Mouse (Mus musculus) neural tube, embryonic 11.5 days (tissue): ENCODE measurements around the gene Gm14393. TPM values are rescaled to one million over a fixed set of nuclear protein-coding genes. Genes with fewer than 3 reads are reported as not detected.
"Not testable (repeated sequence)": the region's sequence is repeated elsewhere in the genome, so short reads cannot be mapped to it uniquely, and the experiment has no call there.

Source experiments
- ATAC-seq: fragments of 200-750 bp; cut with Nextera tagmentation; 2 replicates; pipeline ENCODE4 v1.8.0; 2017; ENCODE audit warnings: moderate number of reproducible peaks, mild to moderate bottlenecking, moderate TSS enrichment, moderate library complexity; ENCODE audit not compliant: insufficient read depth, low FRiP score, low TSS enrichment
- DNase-seq: peaks from one replicate; pipeline ENCODE4 v3.0.0-alpha.2; 2015; ENCODE audit warnings: low spot score
- H3K27ac ChIP-seq: fragments of 300-500 bp; sonication (generic); 2 replicates; pipeline ENCODE4 v1.5.1; 2014; ENCODE audit warnings: low read depth, mild to moderate bottlenecking, low read length
- H3K27me3 ChIP-seq: fragments of 300-500 bp; sonication (generic); 2 replicates; pipeline ENCODE4 v1.6.1; 2014; ENCODE audit warnings: mild to moderate bottlenecking, low read length, mixed read lengths; ENCODE audit not compliant: control insufficient read depth, insufficient read depth
- H3K36me3 ChIP-seq: fragments of 300-500 bp; sonication (generic); 2 replicates; pipeline ENCODE4 v1.6.1; 2014; ENCODE audit warnings: mild to moderate bottlenecking, low read length, moderate library complexity, mixed read lengths; ENCODE audit not compliant: control insufficient read depth, insufficient read depth
- H3K4me1 ChIP-seq: fragments of 300-500 bp; sonication (generic); 2 replicates; pipeline ENCODE4 v1.6.1; 2014; ENCODE audit warnings: low read length, mixed read lengths; ENCODE audit not compliant: control insufficient read depth, insufficient read depth
- H3K4me2 ChIP-seq: fragments of 300-500 bp; sonication (generic); 2 replicates; pipeline ENCODE4 v1.6.1; 2014; ENCODE audit warnings: low read depth, mild to moderate bottlenecking, moderate library complexity
- H3K4me3 ChIP-seq: fragments of 300-500 bp; sonication (generic); 2 replicates; pipeline ENCODE4 v1.5.1; 2014; ENCODE audit warnings: low read depth, low read length
- H3K9ac ChIP-seq: fragments of 300-500 bp; sonication (generic); 2 replicates; pipeline ENCODE4 v1.6.1; 2014; ENCODE audit warnings: mild to moderate bottlenecking, low read length
- H3K9me3 ChIP-seq: fragments of 300-500 bp; sonication (generic); 2 replicates; pipeline ENCODE4 v1.6.1; 2016; ENCODE audit warnings: low read length; ENCODE audit not compliant: control insufficient read depth
- WGBS: fragments of 180-500 bp; shearing (Covaris S2); extraction: QIAGEN DNeasy Blood & Tissue Kit; methylation state at CpG from one replicate; pipeline ENCODE4 v1.1.7; 2014; 5-methylcytosine and 5-hydroxymethylcytosine counted together
- polyA plus RNA-seq: library from polyadenylated mRNA; unstranded; fragments of >200 nt; fragmentation: Nextera tagmentation; extraction: Ambion mirVana; gene quantifications from 2 replicates; pipeline ENCODE4 v1.2.1, GENCODE M21; 2014

Gm14393 gene
- 0.53 and 0.91 TPM in 2 replicates for polyA plus RNA-seq

GRCm38 (mm10) chr2:175067681-175068261 lies at the start of gene Gm14393:
Gm14393 (minus strand) TSS chr2:175067781.
- H3K27ac ChIP-seq, H3K4me2 ChIP-seq, H3K9me3 ChIP-seq, ATAC-seq, H3K36me3 ChIP-seq, H3K4me1 ChIP-seq, H3K27me3 ChIP-seq, DNase-seq, H3K9ac ChIP-seq, H3K4me3 ChIP-seq: not testable (repeated sequence)
- 86% methylated on average over 1 of the region's 1 CpGs for WGBS

- 97% methylated on average over 23 of the region's 27 CpGs for WGBS
- not testable (repeated sequence) for H3K4me1 ChIP-seq, DNase-seq, ATAC-seq, H3K9me3 ChIP-seq, H3K9ac ChIP-seq, H3K27ac ChIP-seq, H3K36me3 ChIP-seq, H3K27me3 ChIP-seq, H3K4me2 ChIP-seq, H3K4me3 ChIP-seq
Observed at GRCm38 (mm10) chr2:175044268-175044667, 23.3 kb downstream of the Gm14393 start.

Other genes starting within 250 kb of the Gm14393 start
- gene Gm14444, start 57.5 kb downstream of the Gm14393 start, polyA plus RNA-seq, result not detected in 2 replicates
- gene Gm14399, start 74.2 kb upstream of the Gm14393 start, polyA plus RNA-seq, result 3.0 and 3.5 TPM in 2 replicates
- gene Gm14443, start 108.1 kb upstream of the Gm14393 start, polyA plus RNA-seq, result 0.90 and 1.2 TPM in 2 replicates
- gene Gm14391, start 139.1 kb upstream of the Gm14393 start, polyA plus RNA-seq, result 9.9 and 10.4 TPM in 2 replicates
- gene Gm14440, start 207.3 kb upstream of the Gm14393 start, polyA plus RNA-seq, result 0.52 TPM in 1 of 2 replicates, not detected in the other